Mouse (Mus musculus): ENCODE measurements at regions not wholly inside any gene's neighbourhood (a gene's known extent, or its start where the extent isn't known, plus 50 kb on each side); places are given as distances from the start of the nearest gene placed in this dataset.

GRCm38 (mm10) chr3:156382919-156383318, 178.7 kb upstream of the Negr1 start:
- DNase-seq = no peak
- intact Hi-C loops (cut with DNase I; ENCODE audit: low total_unique reads) = no loop called here

- DNase-seq = no peak
- intact Hi-C loops (cut with DNase I; ENCODE audit: low total_unique reads) = no loop called here
Observed at GRCm38 (mm10) chr3:156406136-156406535, 155.5 kb upstream of the Negr1 start.

GRCm38 (mm10) chr3:156407112-156407511, 154.5 kb upstream of the Negr1 start:
- DNase-seq = no peak
- intact Hi-C loops (cut with DNase I; ENCODE audit: low total_unique reads) = no loop called here

GRCm38 (mm10) chr3:156410126-156410525, 151.5 kb upstream of the Negr1 start:
- intact Hi-C loops (cut with DNase I; ENCODE audit: low total_unique reads) = no loop called here
- DNase-seq = no peak

GRCm38 (mm10) chr3:156412757-156413156, 148.8 kb upstream of the Negr1 start:
- DNase-seq = no peak
- intact Hi-C loops (cut with DNase I; ENCODE audit: low total_unique reads) = no loop called here

GRCm38 (mm10) chr3:156414431-156415427, 146.9 kb upstream of the Negr1 start:
- intact Hi-C loops (cut with DNase I; ENCODE audit: low total_unique reads) = no loop called here
- DNase-seq = no peak

- no peak for DNase-seq
- intact Hi-C loops (cut with DNase I; ENCODE audit: low total_unique reads) = no loop called here
Observed at GRCm38 (mm10) chr3:156418124-156418523, 143.5 kb upstream of the Negr1 start.

GRCm38 (mm10) chr3:156423100-156423499, 138.5 kb upstream of the Negr1 start:
- intact Hi-C loops (cut with DNase I; ENCODE audit: low total_unique reads) = no loop called here
- no peak for DNase-seq

GRCm38 (mm10) chr3:156455042-156455441, 106.6 kb upstream of the Negr1 start:
- intact Hi-C loops (cut with DNase I; ENCODE audit: low total_unique reads) = no loop called here
- DNase-seq = no peak

GRCm38 (mm10) chr3:156463299-156463698, 98.3 kb upstream of the Negr1 start:
- no peak for DNase-seq
- intact Hi-C loops (cut with DNase I; ENCODE audit: low total_unique reads) = no loop called here

- intact Hi-C loops (cut with DNase I; ENCODE audit: low total_unique reads) = no loop called here
- no peak for DNase-seq
Observed at GRCm38 (mm10) chr3:156465601-156466000, 96.0 kb upstream of the Negr1 start.

GRCm38 (mm10) chr3:156472665-156473064, 88.9 kb upstream of the Negr1 start:
- intact Hi-C loops (cut with DNase I; ENCODE audit: low total_unique reads) = no loop called here
- DNase-seq = no peak

Measured in gastrocnemius, postnatal 14 days (tissue).